Mouse (Mus musculus) neural tube, embryonic 12.5 days (tissue): ENCODE results near the gene Myh4. TPM values are rescaled to one million over a fixed set of nuclear protein-coding genes. Genes with fewer than 3 reads are reported as not detected.

ENCODE experiments used
- ATAC-seq: fragments of 200-750 bp; cut with Nextera tagmentation; 2 replicates; pipeline ENCODE4 v1.8.0; 2017; ENCODE audit warnings: low read depth, mild to moderate bottlenecking, moderate TSS enrichment, moderate library complexity; ENCODE audit not compliant: low FRiP score
- H3K27ac ChIP-seq: fragments of 300-500 bp; sonication (generic); 2 replicates; pipeline ENCODE4 v1.5.1; 2016
- H3K27me3 ChIP-seq: fragments of 300-500 bp; sonication (generic); replicated peaks from 2 replicates; pipeline ENCODE4 v1.6.1; 2016; ENCODE audit warnings: mild to moderate bottlenecking
- H3K36me3 ChIP-seq: fragments of 300-500 bp; sonication (generic); 2 replicates; pipeline ENCODE4 v1.6.1; 2016; ENCODE audit warnings: mild to moderate bottlenecking
- H3K4me1 ChIP-seq: fragments of 300-500 bp; sonication (generic); 2 replicates; pipeline ENCODE4 v1.6.1; 2016
- H3K4me2 ChIP-seq: fragments of 300-500 bp; sonication (generic); replicated peaks from 2 replicates; pipeline ENCODE4 v1.6.1; 2016; ENCODE audit warnings: mild to moderate bottlenecking
- H3K4me3 ChIP-seq: fragments of 300-500 bp; sonication (generic); 2 replicates; pipeline ENCODE4 v1.5.1; 2016
- H3K9ac ChIP-seq: fragments of 300-500 bp; sonication (generic); 2 replicates; pipeline ENCODE4 v1.6.1; 2016; ENCODE audit warnings: mild to moderate bottlenecking
- H3K9me3 ChIP-seq: fragments of 300-500 bp; sonication (generic); 2 replicates; pipeline ENCODE4 v1.6.1; 2016; ENCODE audit warnings: mild to moderate bottlenecking
- WGBS: fragments of 180-500 bp; shearing (Covaris S2); methylation state at CpG from one replicate; pipeline ENCODE4 v1.1.7; 2016; 5-methylcytosine and 5-hydroxymethylcytosine counted together
- polyA plus RNA-seq: library from polyadenylated mRNA; unstranded; fragments of >200 nt; fragmentation: Nextera tagmentation; extraction: Ambion mirVana; gene quantifications from 2 replicates; pipeline ENCODE4 v1.2.1, GENCODE M21; 2016

Gene Myh4
- 0.05 and 0.06 TPM in 2 replicates for polyA plus RNA-seq

DNA sequence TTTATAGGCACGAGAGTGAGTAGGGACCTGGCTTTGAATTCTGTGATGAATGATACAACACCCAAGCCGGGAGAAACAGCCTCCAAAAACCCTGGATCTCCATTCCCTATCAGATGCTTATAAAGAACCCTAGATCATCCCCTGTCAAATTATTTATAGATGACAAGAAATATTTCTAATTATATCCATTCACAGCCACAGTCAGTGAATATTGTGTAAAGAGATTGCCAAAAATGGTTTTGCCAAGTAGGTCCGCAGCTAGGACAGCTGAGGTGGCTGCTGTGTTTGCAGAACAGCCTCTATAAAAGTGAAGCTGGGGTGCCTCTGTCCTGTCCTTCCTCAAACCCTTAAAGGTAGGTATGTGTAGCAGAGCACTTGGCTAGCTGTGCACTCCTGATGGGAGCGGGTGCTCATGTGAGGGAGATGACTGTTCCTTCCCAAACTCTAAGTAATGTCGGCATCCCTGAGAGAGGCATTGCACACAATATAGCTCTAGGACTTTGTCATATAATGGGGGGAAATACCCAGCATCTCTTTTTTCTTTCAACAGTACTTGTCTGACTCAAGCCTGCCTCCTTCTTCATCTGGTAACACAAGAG is at the start of gene Myh4:
Myh4 (plus strand) TSS at position 549 of the 599 bp plus-strand sequence.
- Histone ChIP-seq H3K4me2 (no peak within 1 kb of the TSS), H3K27ac (no peak within 1 kb of the TSS), H3K9ac (no peak within 1 kb of the TSS), H3K4me3 (no peak within 1 kb of the TSS), H3K9me3 (no peaks in the 10 kb centered on the region), H3K4me1 (no peaks in the 10 kb centered on the region), H3K27me3 (no peaks in the 10 kb centered on the region), H3K36me3 (no peaks in the 10 kb centered on the region)
- 76% methylated on average over 5 of the region's 5 CpGs for WGBS
- ATAC-seq = no peak

DNA sequence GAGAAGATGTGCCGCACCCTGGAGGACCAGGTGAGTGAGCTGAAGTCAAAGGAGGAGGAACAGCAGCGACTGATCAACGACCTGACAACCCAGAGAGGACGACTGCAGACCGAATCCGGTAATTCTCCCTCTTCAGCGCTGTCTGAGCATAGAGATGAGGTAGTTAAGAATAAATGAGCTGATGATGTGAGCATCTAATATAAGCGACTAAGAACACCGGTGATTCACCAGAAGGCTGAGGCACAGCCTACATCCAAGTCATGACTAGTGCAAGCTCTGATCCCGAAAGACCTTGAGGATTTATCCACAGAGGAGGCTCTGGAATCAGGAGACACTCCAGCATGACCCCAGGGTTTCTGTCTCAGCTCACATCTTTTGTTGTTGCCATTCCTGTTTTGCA is 47.5 kb upstream of the Myh4 start:
- Histone ChIP-seq H3K27ac (no peak overlapping the region), H3K4me2 (no peak overlapping the region), H3K9ac (no peak overlapping the region), H3K4me1 (no peaks in the 10 kb centered on the region), H3K4me3 (no peak overlapping the region), H3K9me3 (no peaks in the 10 kb centered on the region), H3K36me3 (no peaks in the 10 kb centered on the region), H3K27me3 (no peaks in the 10 kb centered on the region)
- 86% methylated on average over 10 of the region's 10 CpGs for WGBS
- ATAC-seq = no peak

DNA sequence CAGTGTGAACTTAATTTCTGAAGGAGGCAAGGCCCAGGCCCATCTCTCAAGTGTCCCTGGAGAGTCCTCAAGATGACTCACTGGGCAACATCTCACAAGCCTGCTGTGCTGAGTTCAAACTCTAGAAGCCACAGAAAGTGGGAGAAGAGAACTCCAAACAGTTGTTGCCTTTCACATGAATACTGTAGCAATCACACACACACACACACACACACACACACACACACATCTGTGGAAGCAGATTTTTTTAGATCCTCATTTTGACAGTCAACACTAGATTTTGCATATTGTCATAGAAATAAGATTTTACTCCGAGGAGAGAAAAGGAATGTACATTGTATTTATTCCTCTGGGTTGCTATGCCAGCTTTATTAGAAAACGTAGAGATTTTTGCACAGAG is 47.0 kb upstream of the Myh4 start:
- H3K4me2 ChIP-seq = no peak overlapping the region
- no peaks in the 10 kb centered on the region for H3K9me3 ChIP-seq
- H3K27ac ChIP-seq = no peak overlapping the region
- no peak overlapping the region for H3K9ac ChIP-seq
- no peaks in the 10 kb centered on the region for H3K27me3 ChIP-seq
- no peaks in the 10 kb centered on the region for H3K36me3 ChIP-seq
- WGBS = 89% methylated on average over 2 of the region's 2 CpGs
- ATAC-seq = no peak
- no peaks in the 10 kb centered on the region for H3K4me1 ChIP-seq
- no peak overlapping the region for H3K4me3 ChIP-seq

DNA sequence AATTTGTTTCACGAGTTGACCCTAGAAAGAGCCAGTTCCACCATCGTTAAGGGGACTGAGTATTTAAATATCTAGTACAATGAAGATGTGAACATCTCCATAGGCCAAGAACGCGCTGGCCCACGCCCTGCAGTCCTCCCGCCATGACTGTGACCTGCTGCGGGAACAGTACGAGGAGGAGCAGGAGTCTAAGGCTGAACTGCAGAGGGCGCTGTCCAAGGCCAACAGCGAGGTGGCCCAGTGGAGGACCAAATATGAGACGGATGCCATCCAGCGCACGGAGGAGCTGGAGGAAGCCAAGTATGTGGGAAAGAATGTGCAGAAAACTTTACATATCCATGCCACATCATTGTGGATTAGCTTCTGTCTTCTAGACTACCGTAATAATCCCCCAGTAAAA is 46.3 kb upstream of the Myh4 start:
- H3K36me3 ChIP-seq = no peaks in the 10 kb centered on the region
- no peaks in the 10 kb centered on the region for H3K4me1 ChIP-seq
- no peaks in the 10 kb centered on the region for H3K27me3 ChIP-seq
- ATAC-seq = no peak
- H3K4me3 ChIP-seq = no peak overlapping the region
- H3K9ac ChIP-seq = no peak overlapping the region
- no peaks in the 10 kb centered on the region for H3K9me3 ChIP-seq
- no peak overlapping the region for H3K4me2 ChIP-seq
- no peak overlapping the region for H3K27ac ChIP-seq
- WGBS = 93% methylated on average over 14 of the region's 14 CpGs

DNA sequence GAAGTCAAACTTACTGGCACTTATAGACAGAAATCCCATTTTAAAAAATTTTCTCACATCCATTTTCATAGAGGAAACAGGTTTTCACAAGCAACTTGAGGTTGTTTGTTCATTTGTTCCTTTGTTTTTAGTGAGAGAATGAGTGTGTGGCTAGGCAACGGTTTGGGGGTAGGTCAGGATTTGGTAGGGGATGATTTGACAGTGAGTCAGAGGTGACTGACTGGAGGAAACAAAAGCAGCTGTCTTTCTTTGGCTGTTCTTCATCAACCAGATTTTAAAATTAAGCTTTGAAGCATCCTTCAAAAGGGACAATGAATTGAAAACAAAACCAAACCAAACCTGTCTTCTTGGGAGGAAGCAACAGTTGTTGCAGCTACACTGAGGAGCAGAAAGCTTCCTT is 38.5 kb upstream of the Myh4 start:
- ATAC-seq = no peak
- Histone ChIP-seq H3K4me2 (no peak overlapping the region), H3K9me3 (no peaks in the 10 kb centered on the region), H3K27ac (no peak overlapping the region), H3K27me3 (no peaks in the 10 kb centered on the region), H3K4me1 (no peaks in the 10 kb centered on the region), H3K36me3 (no peaks in the 10 kb centered on the region), H3K4me3 (no peak overlapping the region), H3K9ac (no peak overlapping the region)
- WGBS = 73% methylated on average over 1 of the region's 1 CpGs

DNA sequence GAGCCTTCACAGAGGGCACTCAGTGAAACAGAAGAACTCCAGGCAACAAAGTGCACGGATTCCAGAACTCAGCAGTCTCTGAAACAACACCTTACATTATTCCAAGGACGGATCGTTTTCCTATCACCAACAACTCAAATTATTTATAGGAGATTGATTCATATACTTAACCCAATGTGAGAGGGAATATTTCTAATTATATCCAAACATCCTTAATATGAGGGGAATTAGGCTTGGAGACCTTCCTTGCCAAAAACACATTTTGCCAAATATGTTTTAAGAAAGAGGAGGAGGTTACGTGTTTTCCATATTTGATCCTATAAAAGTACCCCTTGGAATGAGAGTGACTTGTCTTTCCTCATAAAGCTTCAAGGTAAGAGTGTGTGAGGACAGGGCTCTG is 38.1 kb upstream of the Myh4 start, which contains the start of gene Myh1:
Myh1 (plus strand) TSS at position 301 of the 400 bp plus-strand sequence.
- no peak within 1 kb of the TSS for H3K27ac ChIP-seq
- no peak within 1 kb of the TSS for H3K4me2 ChIP-seq
- no peaks in the 10 kb centered on the region for H3K36me3 ChIP-seq
- WGBS = 88% methylated on average over 4 of the region's 4 CpGs
- no peak within 1 kb of the TSS for H3K9ac ChIP-seq
- no peaks in the 10 kb centered on the region for H3K9me3 ChIP-seq
- no peaks in the 10 kb centered on the region for H3K4me1 ChIP-seq
- ATAC-seq = no peak
- H3K4me3 ChIP-seq = no peak within 1 kb of the TSS
- no peaks in the 10 kb centered on the region for H3K27me3 ChIP-seq

DNA sequence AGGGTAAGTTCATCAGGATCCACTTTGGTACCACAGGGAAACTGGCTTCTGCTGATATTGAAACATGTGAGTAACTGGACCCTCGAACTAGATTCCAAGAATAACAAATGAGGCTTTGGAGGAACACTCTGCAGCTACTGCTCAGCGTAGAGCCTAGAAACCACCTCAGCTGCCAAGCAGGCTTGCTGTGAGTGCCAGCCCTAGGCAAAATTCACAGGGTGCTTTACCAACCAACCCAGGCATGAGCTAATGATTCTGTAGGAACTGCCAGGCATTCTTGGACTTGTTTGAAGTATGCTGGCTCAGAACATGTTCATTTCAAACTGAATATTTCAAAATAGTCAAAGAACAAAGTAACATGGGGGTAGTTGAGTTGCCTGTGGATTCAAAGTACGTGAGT is 33.1 kb upstream of the Myh4 start:
- Histone ChIP-seq H3K4me1 (no peaks in the 10 kb centered on the region), H3K9ac (no peak overlapping the region), H3K27ac (no peak overlapping the region), H3K9me3 (no peaks in the 10 kb centered on the region), H3K4me3 (no peak overlapping the region), H3K36me3 (no peaks in the 10 kb centered on the region), H3K27me3 (no peaks in the 10 kb centered on the region), H3K4me2 (no peak overlapping the region)
- 83% methylated on average over 3 of the region's 3 CpGs for WGBS
- no peak for ATAC-seq

DNA sequence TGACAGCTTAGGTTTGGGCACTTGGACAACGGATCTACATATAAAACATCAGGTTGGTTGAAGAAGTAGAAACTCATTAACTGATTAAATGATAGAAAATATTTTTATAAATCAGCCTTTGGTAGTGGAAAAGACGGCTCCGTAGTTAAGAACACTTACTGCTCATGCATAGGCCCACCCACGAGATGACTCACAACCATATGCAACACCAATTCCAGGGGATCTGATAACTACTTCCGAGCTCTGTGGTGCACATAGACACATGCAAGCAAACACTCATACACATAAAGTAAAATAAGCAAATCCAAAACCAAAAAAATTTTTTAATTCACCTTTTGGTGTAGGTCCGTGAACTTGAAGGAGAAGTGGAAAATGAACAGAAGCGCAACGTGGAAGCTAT is 16.0 kb upstream of the Myh4 start:
- Histone ChIP-seq H3K4me2 (no peak overlapping the region), H3K9me3 (no peaks in the 10 kb centered on the region), H3K9ac (no peak overlapping the region), H3K27me3 (no peaks in the 10 kb centered on the region), H3K4me1 (no peaks in the 10 kb centered on the region), H3K4me3 (no peak overlapping the region), H3K36me3 (no peaks in the 10 kb centered on the region), H3K27ac (no peak overlapping the region)
- no peak for ATAC-seq
- 94% methylated on average over 8 of the region's 8 CpGs for WGBS

DNA sequence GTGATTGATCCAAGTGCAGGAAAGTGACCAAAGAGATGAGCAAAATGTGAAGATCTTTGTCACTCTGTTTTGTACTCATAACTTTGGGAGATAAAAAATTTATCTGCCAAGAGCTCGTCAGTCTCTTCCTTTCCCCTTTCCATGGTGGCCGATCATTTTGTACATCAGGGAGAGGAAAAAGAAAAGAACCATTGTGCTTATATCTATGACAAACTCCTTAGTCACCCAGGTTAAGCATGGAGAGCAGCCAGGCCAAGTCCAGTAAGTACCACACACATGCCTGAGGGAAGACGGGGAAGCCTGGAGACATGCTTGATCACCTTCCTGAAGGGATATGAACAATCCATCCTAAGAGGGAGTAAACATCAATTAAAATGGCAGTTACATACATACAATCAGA is 13.4 kb upstream of the Myh4 start:
- Histone ChIP-seq H3K4me1 (no peaks in the 10 kb centered on the region), H3K27me3 (no peaks in the 10 kb centered on the region), H3K9me3 (no peaks in the 10 kb centered on the region), H3K4me3 (no peak overlapping the region), H3K4me2 (no peak overlapping the region), H3K36me3 (no peaks in the 10 kb centered on the region), H3K27ac (no peak overlapping the region), H3K9ac (no peak overlapping the region)
- WGBS = 87% methylated on average over 3 of the region's 3 CpGs
- ATAC-seq = no peak

DNA sequence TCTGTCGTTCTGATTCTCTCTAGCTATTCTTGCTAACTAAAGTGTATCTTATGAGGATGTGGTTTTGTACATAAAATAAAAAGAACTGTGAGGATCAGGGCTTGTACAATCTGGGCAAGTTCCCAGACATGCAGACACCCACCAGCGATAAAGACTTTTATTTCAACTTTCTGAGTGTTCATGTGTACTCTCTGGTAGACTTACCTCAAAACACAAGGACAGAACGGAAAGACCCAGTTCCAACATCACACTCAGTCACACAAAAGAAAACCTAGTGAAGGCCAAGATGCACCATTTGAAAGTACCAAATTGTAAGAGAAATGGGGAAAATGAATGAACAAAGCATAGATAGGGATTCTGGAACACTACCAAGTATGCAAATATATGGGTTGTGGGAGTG is 9.1 kb upstream of the Myh4 start:
- H3K9me3 ChIP-seq = no peaks in the 10 kb centered on the region
- WGBS = 90% methylated on average over 3 of the region's 3 CpGs
- ATAC-seq = no peak
- no peak overlapping the region for H3K4me3 ChIP-seq
- no peaks in the 10 kb centered on the region for H3K27me3 ChIP-seq
- no peak overlapping the region for H3K4me2 ChIP-seq
- H3K36me3 ChIP-seq = no peaks in the 10 kb centered on the region
- H3K9ac ChIP-seq = no peak overlapping the region
- H3K4me1 ChIP-seq = no peaks in the 10 kb centered on the region
- H3K27ac ChIP-seq = no peak overlapping the region

DNA sequence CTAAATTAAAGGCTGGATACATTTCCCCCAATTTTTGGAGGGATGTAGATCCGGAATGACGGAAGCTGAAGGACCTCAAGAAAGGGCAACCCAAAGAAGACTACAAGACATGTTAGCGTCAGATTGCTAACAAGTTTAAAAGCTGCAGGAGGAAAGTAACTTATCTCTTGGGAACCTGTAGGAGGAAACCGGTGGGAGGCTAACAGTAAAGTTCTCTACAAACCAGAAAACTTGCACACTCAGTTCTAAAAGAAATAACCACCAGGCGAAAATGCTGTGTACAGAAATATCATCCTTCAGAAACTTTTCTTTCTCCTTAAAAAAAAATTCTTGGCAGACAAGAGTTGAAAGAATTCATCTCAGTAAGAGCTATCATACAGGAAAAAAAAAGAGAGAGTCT is 8.7 kb upstream of the Myh4 start:
- Histone ChIP-seq H3K9ac (no peak overlapping the region), H3K9me3 (no peaks in the 10 kb centered on the region), H3K27ac (no peak overlapping the region), H3K4me3 (no peak overlapping the region), H3K4me1 (no peaks in the 10 kb centered on the region), H3K27me3 (no peaks in the 10 kb centered on the region), H3K36me3 (no peaks in the 10 kb centered on the region), H3K4me2 (no peak overlapping the region)
- no peak for ATAC-seq
- WGBS = 88% methylated on average over 5 of the region's 5 CpGs

DNA sequence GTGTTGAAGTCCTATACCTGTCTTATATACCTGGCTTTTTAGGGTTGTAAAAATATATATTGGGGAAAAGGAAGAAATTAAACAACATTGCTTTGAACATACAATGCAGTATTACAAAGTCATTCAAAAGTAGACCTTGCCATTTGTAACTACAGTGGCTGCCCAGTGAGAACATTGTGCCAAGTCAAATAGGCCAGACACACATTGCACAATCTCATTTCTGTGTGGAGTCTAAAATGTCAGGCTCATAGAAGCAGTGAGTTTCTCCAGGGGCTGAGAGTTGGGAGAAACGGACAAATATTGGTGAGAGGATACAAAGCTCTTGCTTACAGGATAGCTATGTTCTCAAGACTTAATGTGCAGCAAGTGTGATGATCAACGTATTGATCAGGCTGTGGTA is 7.9 kb upstream of the Myh4 start:
- no peaks in the 10 kb centered on the region for H3K36me3 ChIP-seq
- H3K27me3 ChIP-seq = no peaks in the 10 kb centered on the region
- H3K27ac ChIP-seq = no peak overlapping the region
- H3K9ac ChIP-seq = no peak overlapping the region
- no peak overlapping the region for H3K4me2 ChIP-seq
- 79% methylated on average over 2 of the region's 2 CpGs for WGBS
- no peak overlapping the region for H3K4me3 ChIP-seq
- H3K9me3 ChIP-seq = no peaks in the 10 kb centered on the region
- no peak for ATAC-seq
- no peaks in the 10 kb centered on the region for H3K4me1 ChIP-seq

DNA sequence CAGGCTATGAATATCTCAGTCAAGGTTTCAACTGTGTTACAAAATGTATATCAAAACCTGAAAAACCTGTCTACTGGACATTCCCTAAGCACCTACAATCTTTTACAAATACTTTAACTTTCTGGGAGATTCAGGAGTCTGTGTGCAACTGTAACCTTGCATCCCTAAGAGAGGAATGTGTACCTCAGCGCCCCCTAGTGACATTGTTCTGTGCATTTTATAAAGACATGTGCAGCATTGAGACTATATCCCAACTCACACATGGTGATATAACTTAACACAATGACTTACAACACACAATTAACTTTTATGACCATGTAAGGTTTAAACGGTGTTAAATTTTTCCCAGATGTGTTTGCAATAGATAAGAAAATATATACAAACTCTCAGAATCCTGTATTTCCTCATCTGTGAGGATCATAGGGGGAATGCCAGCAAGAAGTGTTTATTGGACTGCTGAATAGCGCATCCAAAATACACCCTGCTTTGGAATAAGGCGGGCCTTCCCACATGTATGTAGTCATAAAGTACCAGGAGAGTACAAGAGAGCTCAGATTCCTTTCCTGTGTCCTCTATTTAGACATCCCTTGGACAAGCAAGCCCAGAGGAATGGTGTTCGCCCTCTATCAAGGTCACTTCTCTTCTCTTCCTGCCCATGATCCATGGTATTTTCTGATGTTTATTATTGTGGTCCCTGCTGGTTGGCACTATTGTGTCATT is 2.0 kb upstream of the Myh4 start:
- no peak overlapping the region for H3K27ac ChIP-seq
- H3K4me3 ChIP-seq = no peak overlapping the region
- no peak for ATAC-seq
- no peak overlapping the region for H3K4me2 ChIP-seq
- H3K27me3 ChIP-seq = no peaks in the 10 kb centered on the region
- H3K36me3 ChIP-seq = no peaks in the 10 kb centered on the region
- H3K9me3 ChIP-seq = no peaks in the 10 kb centered on the region
- H3K4me1 ChIP-seq = no peaks in the 10 kb centered on the region
- H3K9ac ChIP-seq = no peak overlapping the region
- WGBS = 61% methylated on average over 5 of the region's 5 CpGs
